Mouse (Mus musculus): ENCODE data around the gene C2cd3.

C2cd3 gene

DNA sequence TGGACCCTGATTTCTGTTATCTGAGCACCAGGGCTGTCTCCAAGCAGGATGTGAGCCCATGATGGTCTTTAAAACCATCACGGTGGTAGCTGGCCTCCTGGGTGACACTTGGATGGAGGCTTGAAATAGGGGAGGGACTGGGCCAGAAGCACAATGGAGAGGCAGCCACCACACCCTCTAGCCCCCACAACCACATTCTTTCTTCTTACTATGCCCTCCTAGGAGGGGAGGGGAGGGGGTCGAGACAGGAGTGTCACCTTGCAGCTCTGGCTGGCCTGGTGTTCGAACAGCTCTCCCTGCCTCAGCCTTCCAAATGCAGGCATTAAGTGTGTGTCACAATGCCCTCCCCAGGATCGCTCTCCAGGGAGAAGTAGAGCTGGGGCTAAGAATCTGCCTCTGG, 125.4 kb downstream of the C2cd3 start:
- no peak for DNase-seq (ENCODE audit: low read depth, low spot score)

DNA sequence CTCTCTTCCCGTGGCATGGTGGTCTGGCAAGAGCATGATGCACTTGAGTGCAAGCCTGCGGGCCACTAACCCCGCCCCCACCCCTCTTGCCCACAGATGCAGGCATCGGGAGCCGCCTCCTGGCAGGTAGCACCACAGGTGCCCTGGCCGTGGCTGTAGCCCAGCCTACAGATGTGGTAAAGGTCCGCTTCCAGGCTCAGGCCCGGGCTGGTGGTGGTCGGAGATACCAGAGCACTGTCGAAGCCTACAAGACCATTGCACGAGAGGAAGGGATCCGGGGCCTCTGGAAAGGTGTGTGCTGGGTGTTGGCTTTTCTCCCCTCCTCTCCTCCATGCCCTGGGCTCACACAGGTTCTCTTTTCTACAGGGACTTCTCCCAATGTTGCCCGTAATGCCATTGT, 125.9 kb downstream of the C2cd3 start:
- no peak for DNase-seq (ENCODE audit: low read depth, low spot score)

DNA sequence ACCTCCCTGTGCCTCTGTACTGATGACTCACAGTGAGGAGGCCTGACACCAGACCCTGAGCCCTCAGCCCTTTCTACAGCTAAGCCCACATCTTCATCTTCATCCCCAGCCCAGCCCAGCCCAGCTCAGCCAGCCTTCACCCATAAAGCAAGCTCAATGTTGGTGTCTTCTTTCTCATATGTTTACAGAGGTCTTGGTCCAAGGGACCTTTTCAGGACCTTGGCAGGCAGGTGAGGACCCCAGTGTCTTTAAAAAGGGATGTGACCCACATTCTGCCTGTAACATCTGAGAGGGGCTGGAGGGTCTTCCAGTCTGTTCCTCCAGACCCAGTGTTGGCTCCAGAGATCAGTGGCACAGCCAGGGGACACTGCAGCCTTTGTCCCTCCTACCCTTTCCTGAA, 127.4 kb downstream of the C2cd3 start:
- DNase-seq (ENCODE audit: low read depth, low spot score) = no peak

- no peak for DNase-seq (ENCODE audit: low read depth, low spot score)
These were observed 128.4 kb downstream of the C2cd3 start for GRCm38 (mm10) chr7:100500276-100500977.

DNA sequence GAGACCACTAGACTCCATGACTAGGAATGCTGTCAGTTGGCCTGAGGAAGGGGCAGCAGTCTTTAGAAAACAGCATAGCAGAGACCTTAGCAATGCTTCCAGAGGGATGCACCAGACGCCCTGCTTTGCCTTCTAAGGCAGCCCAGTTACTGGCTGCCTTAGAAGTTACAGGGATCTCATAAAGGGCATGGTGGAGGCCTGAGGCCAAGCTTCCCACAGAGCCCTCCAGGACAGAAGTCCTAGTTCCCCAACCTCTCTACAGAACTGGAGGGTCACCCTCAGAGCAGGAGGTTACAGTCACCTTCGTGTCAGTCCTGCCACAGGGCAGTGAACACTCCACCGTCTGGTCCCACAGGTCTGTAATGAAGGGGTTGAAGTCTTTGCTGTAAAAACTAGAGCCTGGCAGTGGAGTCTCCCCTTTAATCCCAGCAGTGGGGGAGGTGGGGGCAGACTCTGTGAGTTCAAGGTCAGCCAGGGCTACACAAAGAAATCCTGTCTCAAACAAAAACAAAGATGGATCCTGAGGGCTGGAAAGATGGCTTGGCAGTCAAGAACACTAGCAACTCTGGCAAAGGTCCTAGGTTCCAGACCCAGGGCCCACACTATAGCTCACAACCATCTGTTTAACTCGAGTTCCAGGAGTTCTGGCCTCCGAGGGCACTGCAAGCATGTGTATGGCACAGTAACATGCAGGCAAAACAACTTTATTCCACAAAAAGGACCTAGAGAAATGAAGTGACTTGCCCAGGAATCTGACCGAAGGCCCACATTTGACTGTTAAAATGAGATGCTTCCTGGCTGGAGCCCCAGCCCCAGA, 129.2 kb downstream of the C2cd3 start:
- DNase-seq (ENCODE audit: low read depth, low spot score) = no peak

- DNase-seq (ENCODE audit: low read depth, low spot score) = no peak
These were observed 129.9 kb downstream of the C2cd3 start for GRCm38 (mm10) chr7:100501844-100502373.

GRCm38 (mm10) chr7:100502374-100502922, 130.4 kb downstream of the C2cd3 start:
- no peak for DNase-seq (ENCODE audit: low read depth, low spot score)

DNA sequence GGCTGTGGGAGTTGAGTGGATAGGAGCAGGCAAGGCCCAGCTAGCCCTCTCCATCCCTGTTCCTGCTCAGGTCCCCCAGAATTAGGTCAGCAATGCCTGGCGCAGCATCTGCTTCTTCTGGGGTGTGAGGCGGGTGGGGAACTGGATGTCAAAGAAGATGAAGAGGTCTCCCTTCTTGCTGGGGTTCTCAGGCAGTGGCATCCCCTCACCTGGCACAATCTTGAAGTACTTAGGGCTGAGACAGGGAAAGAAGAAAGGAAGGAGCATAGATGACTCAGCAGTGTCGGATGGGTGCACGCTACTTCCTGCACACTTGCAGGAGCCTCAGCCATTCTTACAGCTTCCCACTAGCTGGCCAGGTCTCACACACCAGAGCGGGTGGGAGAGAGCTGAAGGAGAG, 131.0 kb downstream of the C2cd3 start:
- DNase-seq (ENCODE audit: low read depth, low spot score) = no peak

GRCm38 (mm10) chr7:100504740-100505487, 132.9 kb downstream of the C2cd3 start:
- DNase-seq (ENCODE audit: low read depth, low spot score) = no peak

GRCm38 (mm10) chr7:100506494-100506893, 134.5 kb downstream of the C2cd3 start:
- DNase-seq (ENCODE audit: low read depth, low spot score) = no peak

GRCm38 (mm10) chr7:100508670-100509069, 136.6 kb downstream of the C2cd3 start:
- no peak for DNase-seq (ENCODE audit: low read depth, low spot score)

- DNase-seq (ENCODE audit: low read depth, low spot score) = no peak
These were observed 139.6 kb downstream of the C2cd3 start for GRCm38 (mm10) chr7:100511602-100512001.

DNA sequence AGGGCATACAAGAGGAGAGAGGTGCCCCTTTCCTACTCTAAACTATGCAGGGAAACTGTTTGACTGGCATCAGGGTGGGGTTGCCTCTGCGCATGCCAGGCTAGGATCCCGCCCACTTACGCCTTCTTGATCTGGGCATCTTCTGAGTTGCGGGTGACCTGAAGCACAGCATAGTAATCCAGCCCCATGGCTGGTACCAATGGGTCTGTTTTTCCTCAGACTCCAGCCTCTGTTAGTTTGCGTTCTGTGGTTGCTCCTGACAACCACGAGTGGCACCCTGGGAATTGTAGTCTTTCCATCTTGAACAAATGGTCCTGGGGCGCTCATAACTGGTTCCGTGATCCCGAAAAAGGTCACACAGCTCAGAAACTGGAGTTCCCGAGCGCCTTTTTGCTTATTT, 142.5 kb downstream of the C2cd3 start, which contains the start of gene Dnajb13:
TSS of gene Dnajb13 (minus strand) at position 388 of the 400 bp plus-strand sequence.
- no peak for DNase-seq (ENCODE audit: low read depth, low spot score)
